Mouse (Mus musculus) forebrain, postnatal 0 days (tissue): ENCODE results near the gene Tango2. TPM values are rescaled to one million over a fixed set of nuclear protein-coding genes. Genes with fewer than 3 reads are reported as not detected.

Experiments
- ATAC-seq: fragments of 200-750 bp; cut with Nextera tagmentation; 2 replicates; pipeline ENCODE4 v1.8.0; 2017; ENCODE audit warnings: mild to moderate bottlenecking, moderate library complexity
- DNase-seq: peaks from one replicate; pipeline ENCODE4 v3.0.0-alpha.2; 2015
- H3K27ac ChIP-seq: fragments of 300-500 bp; sonication (generic); 2 replicates; pipeline ENCODE4 v1.5.1; 2014; ENCODE audit warnings: low read depth, mild to moderate bottlenecking, antibody characterized with exemption, low read length, moderate library complexity, mixed read lengths
- H3K27me3 ChIP-seq: fragments of 300-500 bp; sonication (generic); 2 replicates; pipeline ENCODE4 v1.6.1; 2014; ENCODE audit warnings: mild to moderate bottlenecking, low read length, mixed read lengths; ENCODE audit not compliant: insufficient read depth
- H3K36me3 ChIP-seq: fragments of 300-500 bp; sonication (generic); 2 replicates; pipeline ENCODE4 v1.6.1; 2014; ENCODE audit warnings: mild to moderate bottlenecking, moderate library complexity; ENCODE audit not compliant: insufficient read depth
- H3K4me1 ChIP-seq: fragments of 300-500 bp; sonication (generic); 2 replicates; pipeline ENCODE4 v1.6.1; 2014; ENCODE audit warnings: antibody characterized with exemption; ENCODE audit not compliant: insufficient read depth
- H3K4me2 ChIP-seq: fragments of 300-500 bp; sonication (generic); 2 replicates; pipeline ENCODE4 v1.6.1; 2014; ENCODE audit warnings: low read depth, mild to moderate bottlenecking, moderate library complexity
- H3K4me3 ChIP-seq: fragments of 300-500 bp; sonication (generic); 2 replicates; pipeline ENCODE4 v1.5.1; 2014; ENCODE audit warnings: low read depth, low read length, mixed read lengths
- H3K9ac ChIP-seq: fragments of 300-500 bp; sonication (generic); 2 replicates; pipeline ENCODE4 v1.6.1; 2014; ENCODE audit warnings: mild to moderate bottlenecking
- H3K9me3 ChIP-seq: fragments of 300-500 bp; sonication (generic); 2 replicates; pipeline ENCODE4 v1.6.1; 2016; ENCODE audit warnings: low read length
- CTCF ChIP-seq: sonication (generic); IDR thresholded peaks from 2 replicates; pipeline ENCODE4 v1.5.1; 2016; ENCODE audit warnings: antibody characterized with exemption, control low read depth, low read depth
- WGBS: fragments of 180-500 bp; shearing (Covaris S2); extraction: QIAGEN DNeasy Blood & Tissue Kit; methylation state at CpG from one replicate; pipeline ENCODE4 v1.1.7; 2014; 5-methylcytosine and 5-hydroxymethylcytosine counted together
- microRNA counts: library from miRNA; unstranded; fragments of <30 nt; microRNA quantifications from one replicate; lab custom pipeline; 2015
- microRNA-seq, 2 experiments: library from miRNA; unstranded; fragments of <30 nt; microRNA quantifications; one replicate each; pipeline ENCODE4; 2016
- polyA plus RNA-seq: library from polyadenylated mRNA; unstranded; fragments of >200 nt; fragmentation: Nextera tagmentation; extraction: Ambion mirVana; gene quantifications from 2 replicates; pipeline ENCODE4 v1.2.1, GENCODE M21; 2015
- total RNA-seq: library from RNA; depleted of rRNA; stranded (reverse); fragments of >200 nt; gene quantifications from 2 replicates; pipeline ENCODE4 v1.2.3, GENCODE M21; 2014; rRNA removed

The Tango2 gene
- total and polyA plus RNA-seq, 2 experiments from 2014 or later = 43.0 to 75.9 TPM

GRCm38 (mm10) chr16:18253866-18254265, 94.0 kb downstream of the Tango2 start:
- WGBS = 89% methylated on average over 1 of the region's 1 CpGs
- Histone ChIP-seq H3K27me3 (no peaks in the 10 kb centered on the region), H3K4me3 (no peak overlapping the region), H3K9ac (no peak overlapping the region), H3K27ac (no peak overlapping the region), H3K36me3 (peaks cover 76% of the 10 kb centered on the region), H3K4me2 (no peak overlapping the region), H3K4me1 (peaks cover 13% of the 10 kb centered on the region; the same call in 1 of the 2 replicates), H3K9me3 (no peaks in the 10 kb centered on the region)
- DNase-seq (no peak), ATAC-seq (no peak)
- TF ChIP-seq CTCF = no peak

- WGBS = 89% methylated on average over 6 of the region's 6 CpGs
- Histone ChIP-seq H3K36me3 (peaks cover 67% of the 10 kb centered on the region), H3K9ac (no peak overlapping the region), H3K4me2 (no peak overlapping the region), H3K9me3 (no peaks in the 10 kb centered on the region), H3K27me3 (no peaks in the 10 kb centered on the region), H3K27ac (no peak overlapping the region), H3K4me1 (peaks cover 13% of the 10 kb centered on the region; the same call in 1 of the 2 replicates), H3K4me3 (no peak overlapping the region)
- no peak for TF ChIP-seq CTCF
- ATAC-seq = no peak
- DNase-seq = no peak
Observed at GRCm38 (mm10) chr16:18252736-18253135, 95.2 kb downstream of the Tango2 start.

GRCm38 (mm10) chr16:18250828-18251790, 96.8 kb downstream of the Tango2 start:
- Histone ChIP-seq H3K27me3 (no peaks in the 10 kb centered on the region), H3K27ac (no peak overlapping the region), H3K9ac (no peak overlapping the region), H3K4me3 (no peak overlapping the region), H3K9me3 (no peaks in the 10 kb centered on the region), H3K4me1 (peaks cover 18% of the 10 kb centered on the region), H3K36me3 (peaks cover 56% of the 10 kb centered on the region), H3K4me2 (no peak overlapping the region; the same call in 1 of the 2 replicates)
- ATAC-seq (no peak), DNase-seq (no peak)
- WGBS = 68% methylated on average over 10 of the region's 10 CpGs
- no peak for TF ChIP-seq CTCF

MicroRNAs encoded within 50 kb of the gene (microRNA counts, 519-probe panel; counts per million panel counts)
- microRNA mmu-miR-1306 (lab: Ali Mortazavi, UCI) = not detected
- 3,113 counts per million, percentile 27 among the panel's probes with 10 or more counts for microRNA mmu-miR-185 (lab: Ali Mortazavi, UCI)

Small RNA genes within 50 kb of the gene (microRNA-seq; reads per million reads assigned to microRNA genes)
- gene Gm24572 (0 to 0.12 reads per million in 2 experiments), gene Gm26219 (0 reads per million in 2 experiments), gene Mir1306 (147 to 197 reads per million in 2 experiments), gene Mir185 (484 to 544 reads per million in 2 experiments)

Other genes with a start within 250 kb of the Tango2 start
- 28.0 and 36.7 TPM in 2 replicates for gene Rtn4r, start 220.5 kb downstream of the Tango2 start, total RNA-seq
- 30.0 and 33.5 TPM in 2 replicates for gene Rtn4r, start 220.5 kb downstream of the Tango2 start, polyA plus RNA-seq
- not detected in 2 replicates for gene Ccdc188, start 130.2 kb downstream of the Tango2 start, total RNA-seq
- gene Ccdc188, start 130.2 kb downstream of the Tango2 start, polyA plus RNA-seq = 0.11 TPM in 1 of 2 replicates, not detected in the other
- 27.5 and 35.5 TPM in 2 replicates for gene Zdhhc8, start 113.0 kb downstream of the Tango2 start, total RNA-seq
- 16.4 and 17.9 TPM in 2 replicates for gene Zdhhc8, start 113.0 kb downstream of the Tango2 start, polyA plus RNA-seq
- 74.9 and 82.4 TPM in 2 replicates for gene Trmt2a, start 99.4 kb downstream of the Tango2 start, total RNA-seq
- gene Trmt2a, start 99.4 kb downstream of the Tango2 start, polyA plus RNA-seq = 66.7 and 67.2 TPM in 2 replicates
- gene Ranbp1, start 99.4 kb downstream of the Tango2 start, total RNA-seq = 171 and 209 TPM in 2 replicates
- gene Ranbp1, start 99.4 kb downstream of the Tango2 start, polyA plus RNA-seq = 428 and 477 TPM in 2 replicates
- not detected in 2 replicates for gene Gm49776, start 89.8 kb downstream of the Tango2 start, total RNA-seq
- 1.3 and 3.1 TPM in 2 replicates for gene Gm49776, start 89.8 kb downstream of the Tango2 start, polyA plus RNA-seq
- 38.5 and 47.6 TPM in 2 replicates for gene Dgcr8, start 58.9 kb downstream of the Tango2 start, total RNA-seq
- gene Dgcr8, start 58.9 kb downstream of the Tango2 start, polyA plus RNA-seq = 18.5 and 24.5 TPM in 2 replicates
- gene Arvcf, start 79 bp upstream of the Tango2 start, total RNA-seq = 103 and 120 TPM in 2 replicates
- 31.2 and 42.8 TPM in 2 replicates for gene Arvcf, start 79 bp upstream of the Tango2 start, polyA plus RNA-seq
- gene Txnrd2, start 78.3 kb upstream of the Tango2 start, total RNA-seq = 9.7 and 11.5 TPM in 2 replicates
- 28.0 and 34.4 TPM in 2 replicates for gene Txnrd2, start 78.3 kb upstream of the Tango2 start, polyA plus RNA-seq
- 65.6 and 68.4 TPM in 2 replicates for gene Comt, start 78.7 kb upstream of the Tango2 start, total RNA-seq
- 79.9 and 105 TPM in 2 replicates for gene Comt, start 78.7 kb upstream of the Tango2 start, polyA plus RNA-seq
- gene Gnb1l, start 150.6 kb upstream of the Tango2 start, total RNA-seq = 12.3 and 13.0 TPM in 2 replicates
- 16.9 and 20.7 TPM in 2 replicates for gene Gnb1l, start 150.6 kb upstream of the Tango2 start, polyA plus RNA-seq
- 3.8 and 7.7 TPM in 2 replicates for gene Rtl10, start 150.8 kb upstream of the Tango2 start, total RNA-seq
- 2.5 and 2.9 TPM in 2 replicates for gene Rtl10, start 150.8 kb upstream of the Tango2 start, polyA plus RNA-seq
- 0.71 and 1.2 TPM in 2 replicates for gene Tbx1, start 242.6 kb upstream of the Tango2 start, total RNA-seq
- gene Tbx1, start 242.6 kb upstream of the Tango2 start, polyA plus RNA-seq = 0.70 and 0.90 TPM in 2 replicates